Mouse (Mus musculus) ES-E14 (cell line): ENCODE results near the gene Rpe.
"Not testable (repeated sequence)": the region's sequence is repeated elsewhere in the genome, so short reads cannot be mapped to it uniquely, and the experiment has no call there.

Experiments used
- CHD2 ChIP-seq: IDR thresholded peaks from 2 replicates; pipeline ENCODE4 v1.6.1; 2014; ENCODE audit warnings: mild to moderate bottlenecking, low read depth, low read length, inconsistent platforms
- HCFC1 ChIP-seq: IDR thresholded peaks from 2 replicates; pipeline ENCODE4 v1.6.1; 2012; ENCODE audit warnings: low read length, inconsistent platforms, borderline replicate concordance; ENCODE audit not compliant: insufficient read depth
- ZC3H11A ChIP-seq: IDR thresholded peaks from 2 replicates; pipeline ENCODE4 v1.6.1; 2012; ENCODE audit warnings: low read depth, mild to moderate bottlenecking, inconsistent platforms, low read length, borderline replicate concordance

DNA sequence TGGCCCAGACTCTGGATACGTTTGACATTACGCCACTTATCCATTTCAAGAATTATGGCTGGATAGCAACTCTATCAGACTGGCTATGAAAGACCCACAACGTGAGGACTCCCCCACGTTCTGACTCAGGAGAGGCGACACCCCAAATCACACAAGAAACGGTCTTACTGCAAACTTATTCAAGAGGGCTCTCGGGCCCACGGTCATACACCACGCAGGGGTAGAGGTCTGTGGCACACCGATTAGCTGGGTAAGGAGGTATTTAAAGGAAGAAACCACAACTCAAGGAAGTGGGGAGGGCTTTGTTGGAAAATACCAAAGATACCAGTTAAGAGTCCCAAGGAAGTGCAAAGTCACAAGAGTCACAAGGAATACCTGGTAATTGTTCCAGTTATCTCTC, 1.0 kb upstream of the Rpe start:
- not testable (repeated sequence) for TF ChIP-seq HCFC1, CHD2, ZC3H11A
